Mouse (Mus musculus) T-cell, adult 2 months (primary cell): ENCODE data around the gene Sh3bgrl3.
A peak's percentile ranks its signal among the peaks of the same experiment; 100 is the strongest.

ENCODE experiments used
- DNase-seq: peaks from one replicate; pipeline ENCODE4 v3.0.0; 2022; ENCODE audit warnings: low spot score

Gene Sh3bgrl3

DNA sequence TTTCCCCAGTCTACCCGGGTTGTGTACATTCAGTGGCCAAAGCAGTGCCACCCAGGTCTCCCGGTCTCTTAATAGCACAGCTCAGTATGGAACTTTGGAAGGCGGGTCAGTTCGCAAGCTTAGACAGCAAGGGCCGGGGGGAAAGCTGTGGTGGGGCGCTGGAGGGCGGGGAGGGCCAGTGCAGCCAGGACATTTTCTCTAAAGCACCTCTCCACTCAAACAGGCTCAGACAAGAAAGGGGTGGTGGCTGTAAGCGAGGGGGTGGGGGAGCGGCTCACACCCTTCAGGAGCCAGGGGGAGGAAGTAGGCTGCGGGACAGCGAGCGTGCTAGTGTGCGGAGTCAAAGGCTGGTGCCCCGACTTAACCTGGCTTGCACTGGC, 384 bp upstream of the Sh3bgrl3 start:
- DNase-seq, result peak; percentile 54

- DNase-seq, result no peak
These were observed 796 bp downstream of the Sh3bgrl3 start for GRCm38 (mm10) chr4:134127793-134128192.

DNA sequence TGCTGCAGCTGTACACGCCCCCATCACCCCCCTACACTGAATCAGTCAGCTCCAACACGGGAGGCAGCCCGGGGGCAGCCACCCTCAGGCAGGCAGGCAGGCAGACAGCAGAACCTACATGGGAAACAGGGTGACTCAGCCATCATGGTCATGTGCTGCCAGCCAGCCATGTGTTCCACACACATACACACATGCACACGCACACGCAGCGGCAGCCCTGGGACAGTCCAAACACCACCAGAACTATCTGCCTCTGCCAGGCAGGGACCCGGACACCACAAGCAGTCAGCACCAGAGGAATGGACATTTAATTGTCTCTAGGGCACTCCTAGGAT, 1.5 kb downstream of the Sh3bgrl3 start:
- no peak for DNase-seq

DNA sequence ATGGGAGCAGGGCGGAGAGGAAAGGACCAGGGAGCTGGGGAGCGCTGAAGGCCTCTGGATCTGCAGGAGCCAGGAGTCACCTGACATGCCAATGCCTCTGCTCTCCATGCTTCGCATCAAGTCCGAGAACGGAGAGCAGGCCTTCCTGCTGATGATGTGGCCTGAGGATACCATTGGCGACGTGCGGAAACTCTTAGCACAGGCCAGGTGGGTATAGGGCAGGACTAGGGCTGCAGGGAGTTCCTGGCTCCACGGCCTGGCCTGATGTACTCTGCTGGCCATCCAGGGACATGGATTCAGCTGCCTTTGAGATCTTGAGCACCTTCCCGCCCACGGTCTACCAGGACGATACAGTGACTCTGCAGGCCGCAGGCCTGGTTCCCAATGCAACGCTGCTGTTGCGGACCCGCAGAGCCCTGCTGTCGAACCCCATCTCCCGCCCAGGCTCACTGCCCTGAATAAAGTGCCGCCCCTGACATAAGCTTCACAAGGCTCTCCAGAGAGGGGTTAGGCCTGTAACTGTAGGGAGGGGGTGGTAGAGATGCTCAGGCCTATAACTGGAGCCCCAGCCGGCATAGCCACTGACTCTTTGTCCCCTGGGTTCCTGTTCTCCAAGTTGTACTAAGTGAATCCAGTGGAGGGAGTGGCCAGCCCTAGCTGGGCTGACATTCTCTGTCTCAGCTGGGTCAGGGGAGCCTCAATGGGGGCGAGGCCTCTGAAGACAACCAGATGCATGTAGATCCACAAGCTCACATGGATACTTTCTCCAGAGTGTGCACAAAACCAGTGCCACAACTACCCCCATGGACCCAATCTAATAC, 2.1 kb downstream of the Sh3bgrl3 start:
- no peak for DNase-seq

GRCm38 (mm10) chr4:134125383-134126060, 3.1 kb downstream of the Sh3bgrl3 start:
- no peak for DNase-seq

- DNase-seq, result peak; percentile 74
These were observed 4.7 kb downstream of the Sh3bgrl3 start for GRCm38 (mm10) chr4:134123680-134124551.

DNA sequence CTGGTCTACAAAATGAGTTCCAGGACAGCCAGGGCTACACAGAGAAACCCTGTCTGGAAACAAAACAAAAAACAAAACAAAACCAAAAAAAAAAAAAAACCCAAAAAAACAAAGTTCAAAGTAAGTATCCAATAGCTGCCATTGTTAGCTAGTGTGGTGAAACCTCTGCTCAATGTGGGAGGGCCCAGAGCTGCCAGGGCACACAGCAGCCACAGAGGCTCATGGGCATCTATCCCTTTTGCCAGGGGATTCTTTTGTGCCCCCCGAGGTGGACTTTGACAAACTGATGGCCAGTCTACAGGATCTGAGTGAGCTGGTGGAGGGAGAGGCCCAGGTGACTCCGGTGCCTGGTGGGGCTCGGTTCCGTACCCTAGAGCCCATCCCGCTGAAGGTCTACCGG, 5.4 kb downstream of the Sh3bgrl3 start:
- no peak for DNase-seq

- no peak for DNase-seq
These were observed 6.3 kb downstream of the Sh3bgrl3 start for GRCm38 (mm10) chr4:134122281-134122680.

GRCm38 (mm10) chr4:134121571-134121970, 7.0 kb downstream of the Sh3bgrl3 start:
- DNase-seq, result peak; percentile 66

GRCm38 (mm10) chr4:134120916-134121315, 7.7 kb downstream of the Sh3bgrl3 start:
- no peak for DNase-seq

DNA sequence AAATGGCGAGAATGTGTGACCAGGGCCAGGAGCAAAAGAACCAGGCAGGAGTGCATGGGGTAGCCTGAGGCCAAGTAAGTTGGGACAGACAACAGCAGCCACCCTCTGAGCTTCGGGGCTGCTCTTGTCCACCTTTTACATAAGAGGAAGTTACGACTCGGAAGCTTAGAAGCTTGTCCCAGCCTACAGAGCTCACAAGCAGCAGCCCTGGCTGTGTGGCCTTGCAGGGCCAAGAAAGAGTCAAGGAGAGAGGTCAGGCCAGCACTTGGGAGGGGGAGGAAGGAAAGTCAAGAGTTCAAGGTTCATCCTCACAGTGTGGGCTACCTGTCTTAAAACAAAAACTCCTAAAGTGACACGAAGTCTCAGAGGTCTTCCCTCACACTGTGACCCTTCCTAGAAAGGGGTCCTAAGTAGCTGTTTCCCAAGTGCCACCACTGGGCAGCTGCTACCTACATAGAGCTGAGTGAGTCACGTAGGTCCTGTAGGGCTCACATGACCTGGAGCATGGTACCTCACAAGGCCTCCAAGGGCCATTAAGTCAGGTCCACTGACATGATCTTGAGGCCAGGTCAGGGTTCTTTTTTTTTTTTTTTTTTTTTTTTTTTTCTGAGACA, 8.3 kb downstream of the Sh3bgrl3 start:
- no peak for DNase-seq

DNA sequence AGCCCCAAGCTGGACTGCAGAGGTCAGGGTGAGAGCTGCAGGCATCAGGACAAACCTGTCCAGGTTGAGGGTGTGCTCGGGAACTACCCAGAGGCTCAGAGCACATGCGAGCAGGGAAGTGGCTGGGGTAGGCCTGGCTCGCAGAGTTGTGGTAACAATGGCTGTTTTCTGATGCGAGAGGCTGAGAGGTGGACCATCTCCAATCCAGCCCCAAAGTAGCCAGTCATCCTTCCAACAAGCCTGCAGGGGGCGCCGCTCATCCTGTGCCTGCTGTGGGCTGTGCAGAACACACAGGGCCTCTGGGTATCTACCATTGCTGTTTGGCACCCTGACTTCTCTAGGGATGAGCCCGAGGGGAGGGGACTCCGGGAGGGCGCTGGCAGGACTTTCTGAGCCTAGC, 8.9 kb downstream of the Sh3bgrl3 start:
- DNase-seq, result peak; percentile 45

- DNase-seq, result no peak
These were observed 9.5 kb downstream of the Sh3bgrl3 start for GRCm38 (mm10) chr4:134119042-134119441.

- peak; percentile 68 for DNase-seq
These were observed 10.3 kb downstream of the Sh3bgrl3 start for GRCm38 (mm10) chr4:134118126-134118800.

- peak; percentile 88 for DNase-seq
These were observed 11.6 kb downstream of the Sh3bgrl3 start for GRCm38 (mm10) chr4:134117012-134117411.

- DNase-seq, result no peak
These were observed 12.1 kb downstream of the Sh3bgrl3 start for GRCm38 (mm10) chr4:134116501-134116900.

DNA sequence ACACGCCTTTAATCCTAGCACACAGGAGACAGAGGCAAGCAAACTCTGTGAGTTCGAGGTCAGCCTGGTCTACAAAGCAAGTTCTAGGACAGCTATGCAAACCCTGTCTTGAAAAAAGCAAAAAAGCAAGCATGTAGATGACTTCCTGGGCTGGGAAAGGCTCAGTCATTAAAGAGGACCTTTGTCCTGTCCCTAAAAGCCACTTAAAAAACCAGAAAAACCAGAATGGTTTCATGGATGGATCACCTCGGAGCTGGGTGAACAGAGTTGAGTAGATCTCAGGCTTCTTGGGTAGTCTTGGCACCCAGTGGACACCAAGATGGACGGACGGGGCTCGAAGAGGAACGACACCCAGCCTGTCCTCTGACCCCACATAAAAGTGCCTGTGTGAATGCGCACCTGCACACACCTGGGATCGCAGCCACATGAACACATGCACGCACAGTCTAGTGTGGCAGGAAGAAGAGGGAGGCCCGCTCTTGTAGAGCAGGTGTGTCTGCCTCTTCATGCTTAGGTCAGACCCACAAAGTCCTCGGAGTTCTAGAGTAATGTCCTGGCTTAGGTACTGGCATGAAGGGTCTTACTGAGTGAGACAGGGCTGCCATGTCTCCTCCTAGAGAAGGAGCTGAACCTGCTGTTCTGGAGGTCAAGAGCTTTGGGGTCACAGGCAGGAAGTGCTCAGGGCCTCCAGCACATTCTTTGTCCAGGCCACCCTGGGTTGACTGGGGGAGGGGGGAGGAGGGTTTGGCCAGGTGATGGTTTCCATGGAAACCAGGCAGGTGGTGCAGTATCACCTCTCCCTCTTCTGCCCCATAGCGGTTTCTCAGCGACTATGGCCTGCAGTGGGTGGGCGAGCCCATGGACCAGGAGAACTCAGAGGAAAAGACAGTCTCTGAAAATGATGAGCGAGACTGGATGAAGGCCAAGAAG, 13.1 kb downstream of the Sh3bgrl3 start:
- DNase-seq, result no peak

GRCm38 (mm10) chr4:134114038-134114437, 14.6 kb downstream of the Sh3bgrl3 start:
- no peak for DNase-seq

- DNase-seq, result no peak
These were observed 15.1 kb downstream of the Sh3bgrl3 start for GRCm38 (mm10) chr4:134113356-134113994.

GRCm38 (mm10) chr4:134112403-134112802, 16.2 kb downstream of the Sh3bgrl3 start:
- no peak for DNase-seq
